In the genomic region with DNA sequence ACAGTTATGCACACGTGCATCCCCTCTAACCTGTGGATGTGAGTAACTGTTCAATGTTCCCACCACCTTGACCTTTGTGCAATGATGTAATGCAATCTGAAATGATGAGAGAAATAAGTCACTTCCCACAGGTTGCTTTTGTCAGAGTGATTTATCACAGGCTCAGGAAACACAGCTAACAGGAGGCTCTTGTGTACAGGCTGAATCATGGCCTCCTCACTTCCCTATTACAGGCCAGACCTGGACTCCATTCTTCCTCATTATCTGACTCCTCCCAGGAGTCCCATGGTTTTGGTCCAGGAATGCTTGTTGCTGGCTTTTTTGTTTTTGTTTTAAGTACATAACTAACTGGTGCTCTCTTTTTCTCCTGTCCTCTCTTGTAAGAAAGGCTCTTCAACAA, we compare ENCODE assay signal across 22 mouse cellular contexts.
DNase-seq lines count a peak whose midpoint lies in the region; ATAC-seq lines count a peak whose summit lies in the region.
"Had no signal": no experiment of that assay in that cellular context is flagged by ENCODE, and none has a peak within 500 bp of the region (broad histone marks: within the 10 kb centered on the region; RNA-seq: fewer than 3 reads in every experiment).

No protein-coding gene starts in this region.

- no peak overlapping the region for H3K27ac ChIP-seq in intestine, embryonic 16.5 days (ENCODE audit: low read length)
- H3K27ac ChIP-seq: embryonic facial prominence, embryonic 12.5 days; embryonic facial prominence, embryonic 15.5 days; hindbrain, embryonic 10.5 days; hindbrain, embryonic 13.5 days had no signal

- WGBS in intestine, embryonic 16.5 days = 58% methylated on average over 1 of the region's 1 CpGs

- H3K9ac ChIP-seq in intestine, embryonic 16.5 days (ENCODE audit: low read depth, low read length) = no peak overlapping the region
- H3K9ac ChIP-seq: embryonic facial prominence, embryonic 12.5 days; embryonic facial prominence, embryonic 15.5 days; forebrain, postnatal 0 days; hindbrain, embryonic 13.5 days had no signal

- peak; percentile 36 to 37; a peak in 2 of 4 replicates for ATAC-seq in hematopoietic stem cell, adult 5-6 weeks (replicated peaks in 1 of 2; ENCODE audit: insufficient read depth in 1 of 2, low FRiP score in 2 of 2, low TSS enrichment in 1 of 2, low read depth in 1 of 2, poor library complexity in 2 of 2, severe bottlenecking in 2 of 2)
- peak; percentile 67 for ATAC-seq in intestine, embryonic 16.5 days
- ATAC-seq in megakaryocyte progenitor cell, adult 5-6 weeks (replicated peaks; ENCODE audit: poor library complexity) = peak; percentile 42; the same call in 1 of the 2 replicates
- ATAC-seq: CD4-positive, CD25-positive, alpha-beta regulatory T cell, adult 4 months; forebrain, embryonic 14.5 days; forebrain, postnatal 0 days; hindbrain, embryonic 16.5 days had no signal

- H3K4me2 ChIP-seq in intestine, embryonic 16.5 days (ENCODE audit: low read depth, low read length) = no peak overlapping the region
- H3K4me2 ChIP-seq: embryonic facial prominence, embryonic 12.5 days; embryonic facial prominence, embryonic 15.5 days; heart, embryonic 11.5 days; hindbrain, embryonic 13.5 days had no signal

- no peaks in the 10 kb centered on the region for H3K9me3 ChIP-seq in intestine, embryonic 16.5 days (ENCODE audit: control insufficient read depth, low read length)
- H3K9me3 ChIP-seq: embryonic facial prominence, embryonic 12.5 days; embryonic facial prominence, embryonic 15.5 days; hindbrain, embryonic 10.5 days; hindbrain, embryonic 13.5 days had no signal

- no peaks in the 10 kb centered on the region for H3K27me3 ChIP-seq in intestine, embryonic 16.5 days (replicated peaks; ENCODE audit: control insufficient read depth, insufficient read depth, low read length)
- H3K27me3 ChIP-seq: embryonic facial prominence, embryonic 12.5 days; embryonic facial prominence, embryonic 15.5 days; hindbrain, embryonic 13.5 days had no signal

- no peak for DNase-seq in frontal cortex, postnatal 10 days (ENCODE audit: low spot score in 2 of 2)
- DNase-seq in right cerebral cortex, postnatal 10 days (ENCODE audit: low spot score in 2 of 2) = no peak
- DNase-seq in cerebellum, postnatal 14 days = no peak
- DNase-seq: adrenal gland, adult 8-10 months; adrenal gland, postnatal 25 days; cerebellum, adult 11-12 months; cerebellum, adult 9-10 months; cerebellum, postnatal 25 days; forebrain, postnatal 0 days; gastrocnemius, postnatal 36 days; heart, adult 11 months had no signal

- H3K4me1 ChIP-seq in intestine, embryonic 16.5 days (ENCODE audit: control insufficient read depth, insufficient read depth, low read length) = peaks cover 6% of the 10 kb centered on the region; the same call in 1 of the 2 replicates
- H3K4me1 ChIP-seq: embryonic facial prominence, embryonic 12.5 days; embryonic facial prominence, embryonic 15.5 days had no signal

- H3K36me3 ChIP-seq in intestine, embryonic 16.5 days (ENCODE audit: control insufficient read depth, insufficient read depth, low read length) = no peaks in the 10 kb centered on the region
- H3K36me3 ChIP-seq: embryonic facial prominence, embryonic 12.5 days; embryonic facial prominence, embryonic 15.5 days; hindbrain, embryonic 10.5 days; hindbrain, embryonic 13.5 days had no signal

- no peak overlapping the region for H3K4me3 ChIP-seq in intestine, embryonic 16.5 days (ENCODE audit: low read length)
- H3K4me3 ChIP-seq: embryonic facial prominence, embryonic 12.5 days; embryonic facial prominence, embryonic 15.5 days; hindbrain, embryonic 10.5 days; hindbrain, embryonic 13.5 days had no signal
